Mouse (Mus musculus): Measurements from ENCODE around the gene Fam161a. TPM values are rescaled to one million over a fixed set of nuclear protein-coding genes. Genes with fewer than 3 reads are reported as not detected.
A peak's percentile ranks its signal among the peaks of the same experiment; 100 is the strongest.
"Not testable (repeated sequence)": the region's sequence is repeated elsewhere in the genome, so short reads cannot be mapped to it uniquely, and the experiment has no call there.

Gene Fam161a
- total RNA-seq, 2 experiments from 2014 or later: 3.8 to 6.9 TPM

- no peak for DNase-seq (ENCODE audit: low spot score in 2 of 2)
These were observed 40.6 kb downstream of the Fam161a start for GRCm38 (mm10) chr11:23047663-23048582.

DNA sequence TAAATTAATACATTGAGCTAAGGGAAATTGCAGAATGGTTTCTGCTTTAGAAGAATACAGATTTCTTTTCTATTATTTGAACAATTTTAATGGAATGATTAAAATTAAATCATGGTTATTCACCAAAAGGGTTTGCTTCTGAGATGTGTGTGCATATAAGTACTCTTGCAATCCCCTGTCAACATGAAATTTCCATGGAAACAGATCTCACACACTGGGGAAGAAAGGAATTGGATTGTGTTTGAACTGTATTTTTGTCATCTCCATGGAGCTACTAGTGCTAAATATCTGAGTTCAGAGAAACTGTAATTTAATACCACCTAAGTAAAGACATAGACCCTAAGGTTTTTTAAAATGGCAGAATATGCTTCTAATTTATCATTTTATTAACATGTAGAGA lies 42.3 kb downstream of the Fam161a start:
- no peak for DNase-seq (ENCODE audit: low spot score in 2 of 2)

DNA sequence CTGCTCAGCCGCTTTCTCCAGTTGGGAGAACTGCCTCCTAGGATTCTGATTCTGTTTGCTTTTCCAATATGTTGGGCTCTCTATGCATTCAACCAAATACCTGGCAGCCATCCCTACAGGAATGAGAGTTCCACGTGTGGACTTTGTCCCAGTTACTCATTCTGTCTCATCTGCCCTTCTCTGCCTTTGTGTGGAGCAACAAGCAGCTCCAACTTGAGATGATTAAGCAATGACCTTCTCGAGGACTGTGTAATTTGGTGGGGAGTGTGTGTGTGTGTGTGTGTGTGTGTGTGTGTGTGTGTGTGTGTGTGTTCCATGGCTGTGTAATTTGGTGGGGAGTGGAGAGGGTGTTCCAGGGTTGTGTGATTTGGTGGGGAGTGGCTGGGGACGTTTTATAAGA lies 45.0 kb downstream of the Fam161a start:
- DNase-seq (ENCODE audit: low spot score in 2 of 2): no peak

DNA sequence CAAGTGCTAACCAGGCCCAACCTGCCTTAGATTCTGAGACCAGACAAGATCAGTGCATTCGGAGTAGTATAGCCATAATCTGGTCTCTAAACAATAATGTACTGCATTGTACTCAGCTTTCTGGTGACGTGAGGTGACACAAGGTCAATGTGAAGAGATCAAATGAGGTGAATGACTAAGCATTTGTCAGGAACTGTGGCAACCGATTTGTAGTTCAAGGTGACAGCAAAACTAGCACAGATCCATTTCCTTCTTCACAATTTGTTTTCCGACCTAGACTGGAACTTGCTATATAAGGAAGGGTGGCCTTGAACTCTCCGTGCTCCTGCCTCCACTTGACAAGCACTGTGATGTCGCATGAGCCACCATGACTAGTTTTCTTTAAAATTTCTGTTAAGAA lies 55.8 kb downstream of the Fam161a start:
- no peak for DNase-seq (ENCODE audit: low spot score in 2 of 2)

- no peak for DNase-seq (ENCODE audit: low spot score in 2 of 2)
These were observed 56.5 kb downstream of the Fam161a start for GRCm38 (mm10) chr11:23063857-23064256.

DNA sequence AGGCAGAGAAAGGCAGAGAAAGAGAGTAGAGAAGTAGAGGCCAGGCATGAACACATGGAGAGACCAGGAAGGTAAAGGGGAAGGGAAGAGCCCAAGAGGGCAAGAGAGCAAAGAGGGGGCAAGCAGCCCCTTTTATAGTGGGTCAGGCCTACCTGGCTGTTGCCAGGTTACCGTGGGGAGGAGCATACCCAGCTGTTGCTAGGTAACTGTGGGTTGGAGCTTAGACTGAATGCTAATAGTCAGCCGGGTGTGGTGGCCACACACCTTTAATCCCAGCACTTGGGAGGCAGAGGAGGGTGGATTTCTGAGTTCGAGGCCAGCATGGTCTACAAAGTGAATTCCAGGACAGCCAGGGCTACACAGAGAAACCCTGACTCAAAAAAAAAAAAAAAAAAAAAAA lies 56.9 kb downstream of the Fam161a start:
- not testable (repeated sequence) for DNase-seq (ENCODE audit: low spot score in 2 of 2)

GRCm38 (mm10) chr11:23065167-23065668 lies 57.9 kb downstream of the Fam161a start:
- DNase-seq (ENCODE audit: low spot score in 2 of 2): no peak

DNA sequence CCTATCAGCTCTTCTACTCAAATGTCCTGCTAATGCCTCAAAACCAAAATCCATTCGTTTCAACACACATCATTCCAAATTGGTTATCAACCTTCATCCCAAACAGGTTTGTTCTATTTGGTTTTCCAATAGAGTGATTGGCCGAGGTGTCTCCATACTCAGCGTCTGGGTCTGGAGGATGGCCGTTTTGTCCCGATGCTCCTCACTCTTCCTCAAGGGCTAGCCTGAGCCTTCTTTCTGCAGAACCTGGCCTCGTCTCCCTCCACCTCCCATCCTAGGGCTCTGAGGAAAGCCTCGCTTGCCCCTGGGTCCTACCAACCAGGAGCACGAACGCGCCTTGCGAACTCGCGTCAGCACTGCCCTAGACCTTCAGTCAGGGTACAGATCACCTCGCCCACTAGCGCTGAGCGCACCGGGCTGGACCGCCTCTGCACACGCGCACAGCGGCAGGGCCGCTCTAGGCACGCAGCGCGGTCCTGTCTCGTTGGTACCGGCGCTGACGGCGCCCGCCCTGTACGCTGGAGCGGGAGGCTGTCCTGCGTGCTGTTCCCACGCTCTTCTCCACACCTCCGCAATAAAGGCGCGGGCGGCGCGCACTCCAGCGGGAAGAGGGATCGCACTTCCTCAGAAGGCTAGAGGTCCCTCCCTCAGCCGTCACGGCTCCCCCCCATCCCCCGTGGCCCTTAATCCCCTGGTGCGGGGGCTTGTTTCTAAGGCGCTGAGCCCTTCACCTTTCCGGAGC lies 60.2 kb downstream of the Fam161a start:
- DNase-seq (ENCODE audit: low spot score in 2 of 2): peak; percentile 83 to 90

DNA sequence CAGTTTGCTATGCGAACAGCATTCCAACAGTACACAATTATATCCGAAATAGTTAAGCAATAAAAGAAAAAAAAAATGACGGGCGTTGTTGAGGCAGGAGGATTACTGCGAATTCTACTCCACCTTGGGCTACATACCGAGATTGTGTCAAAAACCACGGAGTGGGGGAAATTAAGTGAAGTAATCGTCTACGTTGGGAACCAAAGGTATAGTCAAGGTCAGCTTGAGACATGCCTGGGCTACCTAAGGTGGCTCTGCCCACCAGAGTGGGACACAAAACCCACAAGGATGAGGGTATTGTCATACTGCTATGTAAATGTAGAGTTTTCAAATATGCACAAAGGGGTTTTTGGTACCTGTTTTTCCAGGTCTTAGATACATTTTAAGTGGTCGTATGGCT lies 60.9 kb downstream of the Fam161a start:
- peak in 1 of 2 experiments; percentile 12 for DNase-seq (ENCODE audit: low spot score in 2 of 2)

GRCm38 (mm10) chr11:23068986-23069385 lies 61.7 kb downstream of the Fam161a start:
- not testable (repeated sequence) for DNase-seq (ENCODE audit: low spot score in 2 of 2)

DNA sequence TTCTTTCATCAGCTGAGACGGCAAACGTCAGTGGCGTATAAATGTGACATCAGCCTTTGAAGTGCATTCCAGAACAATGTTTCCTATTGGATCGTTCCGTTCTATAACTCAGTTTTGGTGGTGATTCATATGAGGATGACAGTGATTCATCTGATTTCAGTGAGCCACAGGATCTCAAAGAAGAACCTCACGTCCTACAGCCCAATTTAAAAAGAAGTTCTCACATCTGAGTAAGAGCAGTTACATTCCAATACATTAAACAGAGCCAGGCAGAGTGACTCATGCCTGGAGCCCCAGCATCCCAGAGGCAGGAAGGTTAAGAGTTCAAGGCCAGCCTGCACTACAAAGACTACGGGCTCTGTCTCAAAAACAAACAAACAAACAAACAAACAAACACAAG lies 67.5 kb downstream of the Fam161a start:
- no peak for DNase-seq (ENCODE audit: low spot score in 2 of 2)

- no peak for DNase-seq (ENCODE audit: low spot score in 2 of 2)
These were observed 71.2 kb downstream of the Fam161a start for GRCm38 (mm10) chr11:23078541-23078940.

Other genes starting within 250 kb of the Fam161a start
- gene B3gnt2, start 146.6 kb upstream of the Fam161a start, total RNA-seq (2021): 10 to 100 TPM; 16.1 TPM
- gene Zrsr1, start 35.5 kb upstream of the Fam161a start, total RNA-seq (2021): 10 to 100 TPM; 50.8 to 57.3 TPM
- gene Gm28048, start 25.4 kb upstream of the Fam161a start, total RNA-seq (2021): 1 to 10 TPM; 8.5 to 9.1 TPM
- 10 to 100 TPM; 54.8 to 61.3 TPM for gene Commd1, start 25.1 kb upstream of the Fam161a start, total RNA-seq (2021)
- gene Cct4, start 17.0 kb upstream of the Fam161a start, total RNA-seq (2021): 100 to 1,000 TPM; 101 to 103 TPM
- 10 to 100 TPM; 68.2 to 68.8 TPM for gene Xpo1, start 248.5 kb downstream of the Fam161a start, total RNA-seq (2021)

Measured in layer of hippocampus, postnatal 14 days (tissue).